Mouse (Mus musculus) testis, adult 2 months (tissue): ENCODE measurements around the gene Arhgef19. TPM values are rescaled to one million over a fixed set of nuclear protein-coding genes. Genes with fewer than 3 reads are reported as not detected.

ENCODE experiments used
- H3K27ac ChIP-seq: fragments of 200-500 bp; 2 replicates; pipeline ENCODE4 v1.5.1; 2012; ENCODE audit warnings: low read depth, low read length; ENCODE audit not compliant: control insufficient read depth, insufficient read depth
- H3K27me3 ChIP-seq: fragments of 200-500 bp; 2 replicates; pipeline ENCODE4 v1.6.1; 2012; ENCODE audit warnings: mild to moderate bottlenecking, low read length, moderate library complexity; ENCODE audit not compliant: control insufficient read depth, insufficient read depth
- H3K36me3 ChIP-seq: fragments of 200-500 bp; 2 replicates; pipeline ENCODE4 v1.6.1; 2012; ENCODE audit warnings: mild to moderate bottlenecking, low read length; ENCODE audit not compliant: control insufficient read depth, insufficient read depth
- H3K4me1 ChIP-seq: fragments of 200-500 bp; 2 replicates; pipeline ENCODE4 v1.6.1; 2012; ENCODE audit warnings: low read length; ENCODE audit not compliant: control insufficient read depth, insufficient read depth
- H3K4me3 ChIP-seq: fragments of 200-500 bp; 2 replicates; pipeline ENCODE4 v1.5.1; 2012; ENCODE audit warnings: low read depth, mild to moderate bottlenecking, low read length, moderate library complexity, mixed read lengths; ENCODE audit not compliant: control insufficient read depth
- CTCF ChIP-seq: fragments of 200-500 bp; IDR thresholded peaks from 2 replicates; pipeline ENCODE4 v1.5.1; 2012; ENCODE audit warnings: low read depth, mild to moderate bottlenecking, inconsistent platforms, low read length, moderate library complexity; ENCODE audit not compliant: control insufficient read depth, insufficient read depth, insufficient replicate concordance
- POLR2A ChIP-seq: fragments of 200-500 bp; IDR thresholded peaks from 2 replicates; pipeline ENCODE4 v1.6.1; 2012; ENCODE audit warnings: low read depth, mild to moderate bottlenecking, inconsistent platforms, low read length, moderate library complexity; ENCODE audit not compliant: control insufficient read depth
- polyA plus RNA-seq: library from polyadenylated mRNA; depleted of rRNA; stranded (reverse); fragments of >200 nt; gene quantifications from 2 replicates; pipeline ENCODE4 v1.2.3, GENCODE M21; 2012

Gene Arhgef19
- polyA plus RNA-seq, 1 experiment: 0.65 TPM

- no peak overlapping the region for H3K27ac ChIP-seq
- no peaks in the 10 kb centered on the region for H3K36me3 ChIP-seq
- no peak overlapping the region for H3K4me3 ChIP-seq
- peaks cover 9% of the 10 kb centered on the region for H3K4me1 ChIP-seq
- H3K27me3 ChIP-seq: no peaks in the 10 kb centered on the region
- TF ChIP-seq CTCF: no peak
- no peak for TF ChIP-seq POLR2A
These were observed 35.4 kb downstream of the Arhgef19 start for GRCm38 (mm10) chr4:141274485-141275341.

- TF ChIP-seq POLR2A (no peak), CTCF (no peak)
- H3K27me3 ChIP-seq: no peaks in the 10 kb centered on the region
- no peaks in the 10 kb centered on the region for H3K36me3 ChIP-seq
- H3K27ac ChIP-seq: no peak overlapping the region
- peaks cover 9% of the 10 kb centered on the region for H3K4me1 ChIP-seq
- no peak overlapping the region for H3K4me3 ChIP-seq
These were observed 37.9 kb downstream of the Arhgef19 start for GRCm38 (mm10) chr4:141277157-141277556.

- peak overlapping the region; percentile 55 for H3K27ac ChIP-seq
- no peaks in the 10 kb centered on the region for H3K36me3 ChIP-seq
- H3K4me3 ChIP-seq: no peak overlapping the region
- H3K27me3 ChIP-seq: no peaks in the 10 kb centered on the region
- peaks cover 5% of the 10 kb centered on the region for H3K4me1 ChIP-seq
- TF ChIP-seq CTCF (no peak), POLR2A (no peak)
These were observed 38.9 kb downstream of the Arhgef19 start for GRCm38 (mm10) chr4:141278154-141278553.

GRCm38 (mm10) chr4:141279327-141279726 lies 40.0 kb downstream of the Arhgef19 start:
- Histone ChIP-seq H3K4me1 (peaks cover 4% of the 10 kb centered on the region; the same call in 1 of the 2 replicates), H3K4me3 (no peak overlapping the region), H3K27me3 (no peaks in the 10 kb centered on the region), H3K27ac (0 out of 2 replicates have a peak overlapping the region, but pooled peaks have one; percentile 7), H3K36me3 (no peaks in the 10 kb centered on the region)
- TF ChIP-seq POLR2A: no peak
- no peak for TF ChIP-seq CTCF

- H3K4me1 ChIP-seq: peaks cover 4% of the 10 kb centered on the region; the same call in 1 of the 2 replicates
These were observed 40.5 kb downstream of the Arhgef19 start for GRCm38 (mm10) chr4:141279783-141280182.

GRCm38 (mm10) chr4:141280471-141280870 lies 41.2 kb downstream of the Arhgef19 start:
- no peak for TF ChIP-seq CTCF
- Histone ChIP-seq H3K36me3 (no peaks in the 10 kb centered on the region), H3K27ac (no peak overlapping the region), H3K4me1 (peaks cover 4% of the 10 kb centered on the region; the same call in 1 of the 2 replicates), H3K27me3 (no peaks in the 10 kb centered on the region), H3K4me3 (no peak overlapping the region)

More at GRCm38 (mm10) chr4:141279783-141280182, 40.5 kb downstream of the Arhgef19 start:
- Histone ChIP-seq H3K4me3 (no peak overlapping the region), H3K27me3 (no peaks in the 10 kb centered on the region), H3K27ac (no peak overlapping the region), H3K36me3 (no peaks in the 10 kb centered on the region)
- no peak for TF ChIP-seq CTCF
- TF ChIP-seq POLR2A: no peak

- H3K4me1 ChIP-seq: peaks cover 4% of the 10 kb centered on the region; the same call in 1 of the 2 replicates
- TF ChIP-seq CTCF (no peak), POLR2A (no peak)
- no peak overlapping the region for H3K4me3 ChIP-seq
- no peaks in the 10 kb centered on the region for H3K27me3 ChIP-seq
- no peaks in the 10 kb centered on the region for H3K36me3 ChIP-seq
- no peak overlapping the region for H3K27ac ChIP-seq
These were observed 41.9 kb downstream of the Arhgef19 start for GRCm38 (mm10) chr4:141281153-141281552.

GRCm38 (mm10) chr4:141281578-141281977 lies 42.3 kb downstream of the Arhgef19 start:
- TF ChIP-seq POLR2A: no peak
- TF ChIP-seq CTCF: no peak
- no peak overlapping the region for H3K4me3 ChIP-seq
- no peaks in the 10 kb centered on the region for H3K27me3 ChIP-seq
- H3K27ac ChIP-seq: no peak overlapping the region
- H3K4me1 ChIP-seq: peaks cover 4% of the 10 kb centered on the region; the same call in 1 of the 2 replicates
- no peaks in the 10 kb centered on the region for H3K36me3 ChIP-seq
